Mouse (Mus musculus): ENCODE data around the gene Lrriq4. TPM values are rescaled to one million over a fixed set of nuclear protein-coding genes. Genes with fewer than 3 reads are reported as not detected.

The Lrriq4 gene
- not detected in 2 replicates for polyA plus RNA-seq (2015; fragmentation: Nextera tagmentation; extraction: Ambion mirVana)

DNA sequence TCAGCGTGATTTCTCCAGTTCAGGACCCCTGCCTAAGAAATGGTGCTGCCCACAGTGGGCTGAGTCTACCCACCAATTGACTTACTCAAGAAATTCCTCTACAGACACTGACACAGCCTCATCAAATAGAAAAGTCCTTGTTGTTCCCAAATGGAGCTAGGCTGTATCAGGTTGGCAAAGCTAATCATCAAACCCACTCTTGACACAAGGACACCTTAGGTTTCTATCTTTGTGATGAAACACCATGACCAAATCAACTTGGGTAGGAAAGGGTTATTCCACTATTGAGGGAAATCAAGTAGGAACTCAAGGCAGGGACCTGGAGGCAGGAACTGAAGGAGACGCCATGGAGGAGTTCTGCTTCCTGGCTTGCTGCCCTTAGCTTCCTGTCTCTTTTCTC is at the start of gene Lrriq4:
Lrriq4 (plus strand) TSS at position 301 of the 400 bp plus-strand sequence.
- Histone ChIP-seq H3K4me1 (peaks cover 12% of the 10 kb centered on the region), H3K4me2 (no peak within 1 kb of the TSS), H3K27me3 (replicated peaks) (peaks cover 15% of the 10 kb centered on the region), H3K36me3 (no peaks in the 10 kb centered on the region), H3K4me3 (no peak within 1 kb of the TSS), H3K9ac (no peak within 1 kb of the TSS), H3K9me3 (no peaks in the 10 kb centered on the region), H3K27ac (replicated peaks) (no peak within 1 kb of the TSS)
- WGBS = 60% methylated on average over 2 of the region's 2 CpGs
- ATAC-seq (ENCODE audit: extremely low read depth, insufficient number of reproducible peaks, low FRiP score, low TSS enrichment) = no peak

DNA sequence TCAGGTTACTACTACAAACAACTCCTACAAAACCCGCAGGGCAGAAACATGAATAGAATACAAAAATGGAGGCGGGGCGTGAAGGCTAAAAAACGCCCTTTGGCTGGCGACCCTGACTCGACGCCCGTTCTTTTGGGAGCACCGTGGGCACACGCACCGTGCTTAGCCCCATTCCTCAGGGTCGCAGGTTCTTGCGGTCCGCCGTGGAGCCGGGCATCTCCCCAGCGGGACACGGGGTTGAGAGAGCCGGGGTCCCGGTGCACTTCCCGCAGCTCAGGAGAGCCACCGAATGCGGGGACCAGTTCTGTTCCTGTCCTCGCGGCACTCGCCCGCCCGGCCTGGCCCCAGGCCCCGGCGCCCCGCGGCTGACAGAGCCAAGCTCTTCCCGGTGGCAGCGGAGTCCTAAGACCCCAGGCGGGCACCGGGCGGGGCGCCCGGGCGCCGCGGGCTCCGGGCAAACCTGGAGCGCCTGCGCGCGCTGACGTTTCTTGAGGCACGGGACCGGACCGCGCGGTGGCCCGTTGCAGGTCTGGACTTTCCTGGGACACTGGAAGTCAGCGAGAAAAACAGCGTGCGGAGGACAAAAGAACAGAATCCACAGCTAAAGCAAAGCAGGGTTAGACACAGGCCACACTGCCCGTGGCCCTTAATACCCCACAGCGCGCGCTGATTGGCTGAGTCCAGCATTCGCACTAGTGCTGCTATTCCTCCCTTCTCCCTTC is 49.0 kb upstream of the Lrriq4 start:
- peak overlapping the region; percentile 88 for H3K9ac ChIP-seq
- H3K27ac ChIP-seq (replicated peaks) = 0 out of 2 replicates have a peak overlapping the region, but pooled peaks have one; percentile 0
- no peaks in the 10 kb centered on the region for H3K36me3 ChIP-seq
- H3K4me3 ChIP-seq = peak overlapping the region; percentile 65
- H3K4me2 ChIP-seq = peak overlapping the region; percentile 71
- H3K4me1 ChIP-seq = peaks cover 17% of the 10 kb centered on the region
- peaks cover 20% of the 10 kb centered on the region for H3K27me3 ChIP-seq (replicated peaks)
- under 1% methylated on average over 62 of the region's 62 CpGs for WGBS
- H3K9me3 ChIP-seq = no peaks in the 10 kb centered on the region
- ATAC-seq (ENCODE audit: extremely low read depth, insufficient number of reproducible peaks, low FRiP score, low TSS enrichment) = 0 out of 2 replicates have a peak, but pooled peaks have one; percentile 20

DNA sequence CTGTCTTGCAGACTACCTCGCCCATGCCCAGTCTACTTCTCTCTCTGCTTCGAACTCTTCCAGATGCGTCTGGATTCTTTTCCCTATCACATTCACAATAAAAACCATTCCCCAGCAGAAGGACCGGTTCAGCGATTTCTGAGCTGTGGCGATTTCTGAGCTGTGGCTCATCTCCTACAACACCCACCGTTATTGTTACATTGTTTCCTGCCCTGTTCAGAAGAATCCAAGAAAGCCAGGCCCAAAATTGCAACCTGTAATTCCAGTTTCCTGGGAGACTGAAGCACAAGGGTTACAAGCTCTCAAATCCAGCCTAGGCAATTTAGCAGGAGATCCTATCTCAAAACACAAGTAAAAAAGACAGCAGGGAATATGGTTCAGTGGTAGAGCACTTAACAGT is 47.0 kb upstream of the Lrriq4 start:
- no peak overlapping the region for H3K4me3 ChIP-seq
- H3K4me1 ChIP-seq = peaks cover 17% of the 10 kb centered on the region
- no peak overlapping the region for H3K27ac ChIP-seq (replicated peaks)
- no peak for ATAC-seq (ENCODE audit: extremely low read depth, insufficient number of reproducible peaks, low FRiP score, low TSS enrichment)
- 74% methylated on average over 7 of the region's 7 CpGs for WGBS
- no peaks in the 10 kb centered on the region for H3K36me3 ChIP-seq
- H3K9ac ChIP-seq = no peak overlapping the region
- H3K4me2 ChIP-seq = no peak overlapping the region
- H3K27me3 ChIP-seq (replicated peaks) = peaks cover 20% of the 10 kb centered on the region
- no peaks in the 10 kb centered on the region for H3K9me3 ChIP-seq

DNA sequence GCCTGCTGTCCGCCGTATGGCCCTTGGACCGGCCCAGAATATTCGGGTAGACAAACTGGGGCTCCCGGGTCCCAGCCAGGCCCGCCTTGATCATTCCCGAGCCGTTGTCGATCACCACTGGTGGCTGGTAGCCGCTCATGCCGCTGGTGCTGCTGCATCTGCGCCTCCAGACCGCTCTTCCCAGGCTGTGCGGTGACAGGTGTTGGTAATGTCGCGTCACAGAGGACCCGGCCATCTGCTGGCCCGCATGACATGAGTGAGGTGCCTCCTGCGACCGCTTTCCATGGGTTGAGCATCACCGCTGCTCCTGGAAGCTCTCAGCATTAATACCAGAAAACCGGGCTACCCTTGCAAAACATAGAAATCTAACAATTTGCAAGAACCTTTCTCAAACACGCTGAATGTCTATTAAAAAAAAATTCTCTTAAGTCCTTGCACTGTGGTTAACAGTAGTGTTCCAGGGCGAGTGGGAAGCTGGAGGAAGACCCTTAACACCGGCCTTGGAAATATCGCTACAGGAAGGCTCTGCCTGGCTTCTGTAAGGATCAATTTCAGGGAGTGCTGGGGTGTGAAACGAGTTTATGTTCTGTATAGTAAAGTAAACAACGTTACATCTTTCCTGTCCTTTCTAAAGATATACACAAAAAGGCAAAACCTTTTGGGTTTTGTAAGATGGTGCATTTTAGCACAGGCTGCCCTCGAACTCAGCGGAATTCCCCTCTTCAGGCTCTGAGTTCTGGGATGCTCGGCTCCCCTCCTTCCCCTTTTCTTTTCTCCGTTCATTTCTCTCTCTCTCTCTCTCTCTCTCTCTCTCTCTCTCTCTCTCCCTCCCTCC is 44.4 kb upstream of the Lrriq4 start, which contains the start of gene Actrt3:
Actrt3 (minus strand) TSS at position 229 of the 835 bp plus-strand sequence.
- WGBS = 2% methylated on average over 32 of the region's 32 CpGs
- Histone ChIP-seq H3K9me3 (no peaks in the 10 kb centered on the region), H3K4me3 (peak within 1 kb of the TSS; percentile 94), H3K4me2 (peak within 1 kb of the TSS; percentile 80), H3K4me1 (peaks cover 23% of the 10 kb centered on the region), H3K36me3 (peaks cover 13% of the 10 kb centered on the region), H3K27ac (replicated peaks) (peak within 1 kb of the TSS; percentile 66), H3K27me3 (replicated peaks) (peaks cover 20% of the 10 kb centered on the region), H3K9ac (peak within 1 kb of the TSS; percentile 77)
- ATAC-seq (ENCODE audit: extremely low read depth, insufficient number of reproducible peaks, low FRiP score, low TSS enrichment) = no peak

DNA sequence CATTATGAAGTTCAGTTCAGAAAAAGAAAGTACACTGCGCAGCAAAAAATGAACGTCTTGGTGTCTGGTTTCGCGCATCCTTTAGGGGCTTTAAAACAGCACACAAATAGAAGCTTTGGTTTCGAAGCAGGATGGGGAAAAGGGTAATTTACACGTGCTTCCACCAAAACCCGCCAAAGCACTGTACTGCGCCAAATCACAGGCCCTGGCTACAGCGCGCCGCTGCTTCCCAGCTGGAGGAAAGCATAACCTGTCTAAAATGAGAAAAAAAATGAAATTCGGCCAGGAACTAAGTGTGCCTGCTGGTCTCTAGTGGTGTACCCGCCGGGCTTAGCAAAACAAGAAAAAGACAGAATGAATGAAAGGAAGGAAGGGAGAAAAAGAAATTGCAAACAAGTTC is 43.6 kb upstream of the Lrriq4 start:
- Histone ChIP-seq H3K4me1 (peaks cover 21% of the 10 kb centered on the region), H3K9ac (peak overlapping the region; percentile 77), H3K4me2 (peak overlapping the region; percentile 80), H3K27me3 (replicated peaks) (peaks cover 20% of the 10 kb centered on the region), H3K4me3 (peak overlapping the region; percentile 94), H3K9me3 (no peaks in the 10 kb centered on the region), H3K27ac (replicated peaks) (peak overlapping the region; percentile 66), H3K36me3 (peaks cover 18% of the 10 kb centered on the region)
- ATAC-seq (ENCODE audit: extremely low read depth, insufficient number of reproducible peaks, low FRiP score, low TSS enrichment) = no peak
- WGBS = under 1% methylated on average over 14 of the region's 14 CpGs

DNA sequence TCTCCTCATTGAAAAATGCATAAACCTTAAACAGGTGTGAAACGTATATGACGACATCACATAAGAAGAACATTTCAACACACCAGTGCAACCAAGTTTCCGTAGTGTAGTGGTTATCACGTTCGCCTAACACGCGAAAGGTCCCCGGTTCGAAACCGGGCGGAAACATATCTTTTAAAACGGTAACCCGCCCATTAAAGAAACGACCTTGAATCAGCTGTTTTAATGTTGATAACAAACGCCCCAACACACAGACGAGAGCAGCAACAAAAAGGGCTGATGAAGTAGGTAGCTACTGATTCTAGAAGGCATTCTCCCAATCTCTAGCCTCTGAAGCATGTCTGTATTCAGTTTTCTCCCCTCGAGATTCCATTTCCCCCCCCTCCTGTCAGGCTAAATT is 43.1 kb upstream of the Lrriq4 start:
- Histone ChIP-seq H3K4me3 (peak overlapping the region; percentile 94), H3K9ac (peak overlapping the region; percentile 77), H3K4me1 (peaks cover 18% of the 10 kb centered on the region), H3K36me3 (peaks cover 23% of the 10 kb centered on the region), H3K4me2 (peak overlapping the region; percentile 80), H3K27me3 (replicated peaks) (peaks cover 20% of the 10 kb centered on the region), H3K9me3 (no peaks in the 10 kb centered on the region), H3K27ac (replicated peaks) (peak overlapping the region; percentile 91)
- WGBS = under 1% methylated on average over 17 of the region's 17 CpGs
- no peak for ATAC-seq (ENCODE audit: extremely low read depth, insufficient number of reproducible peaks, low FRiP score, low TSS enrichment)

DNA sequence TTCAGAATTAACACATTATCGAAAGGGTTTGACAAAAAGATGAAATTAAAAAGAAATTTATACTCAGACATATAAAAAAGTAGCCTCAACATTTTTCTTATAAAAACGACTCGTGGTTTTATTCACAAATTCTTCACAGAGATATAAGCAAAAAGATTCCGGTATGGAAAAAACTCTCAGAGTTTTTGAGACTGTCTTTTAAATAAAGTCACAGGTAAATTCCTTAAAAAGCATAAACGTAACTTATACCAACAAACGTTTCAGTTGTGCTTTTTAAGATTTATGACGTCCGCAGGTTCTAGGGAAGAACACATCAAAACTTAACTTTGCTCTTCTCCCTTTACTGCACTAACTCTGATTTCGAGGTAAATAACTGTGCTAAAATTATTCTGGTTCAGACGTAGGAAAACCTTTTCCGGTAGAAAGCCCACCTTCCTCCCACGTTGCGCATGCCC is 42.7 kb upstream of the Lrriq4 start:
- peaks cover 27% of the 10 kb centered on the region for H3K36me3 ChIP-seq
- no peaks in the 10 kb centered on the region for H3K9me3 ChIP-seq
- H3K27me3 ChIP-seq (replicated peaks) = peaks cover 19% of the 10 kb centered on the region
- 1% methylated on average over 13 of the region's 13 CpGs for WGBS
- peaks cover 18% of the 10 kb centered on the region for H3K4me1 ChIP-seq
- peak; percentile 24; the same call in 1 of the 2 replicates for ATAC-seq (ENCODE audit: extremely low read depth, insufficient number of reproducible peaks, low FRiP score, low TSS enrichment)
- H3K4me2 ChIP-seq = peak overlapping the region; percentile 80
- H3K27ac ChIP-seq (replicated peaks) = peak overlapping the region; percentile 91
- H3K9ac ChIP-seq = peak overlapping the region; percentile 96
- peak overlapping the region; percentile 94 for H3K4me3 ChIP-seq

DNA sequence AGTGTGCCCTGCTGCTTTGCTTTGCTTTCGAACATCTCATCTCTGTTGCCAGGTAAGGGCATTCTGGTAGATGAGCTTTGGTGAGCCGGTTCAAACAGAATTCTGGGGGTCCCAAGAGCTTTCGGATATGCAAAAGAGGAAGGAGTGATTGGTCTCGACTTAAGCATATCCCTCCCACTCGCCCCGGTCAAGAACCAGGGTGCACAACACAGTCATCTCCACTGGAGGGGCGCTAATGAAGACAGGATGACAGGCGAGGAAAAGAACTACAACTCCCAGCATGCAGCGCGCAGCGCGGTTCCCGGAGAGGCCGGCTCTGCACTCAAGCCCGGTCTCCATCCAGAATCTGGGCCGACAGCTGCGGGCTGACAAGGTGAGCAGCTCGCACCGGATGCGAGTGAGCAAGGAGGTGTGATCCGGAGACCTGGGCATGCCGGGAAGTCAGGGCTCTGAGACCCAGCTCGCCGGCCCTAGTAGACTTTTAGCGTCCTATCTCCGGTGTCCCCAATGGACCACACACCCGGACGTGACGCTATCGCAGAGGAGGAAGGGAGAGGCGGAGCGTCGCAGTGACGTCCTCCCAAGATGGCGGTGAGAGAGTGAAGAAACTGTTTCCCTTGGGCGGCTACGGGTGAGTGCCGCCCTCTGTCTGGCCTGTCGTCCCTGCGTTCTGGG is 42.1 kb upstream of the Lrriq4 start, which contains the start of gene Mynn:
Mynn (plus strand) TSS at position 1 of the 675 bp plus-strand sequence.
- Histone ChIP-seq H3K36me3 (peaks cover 30% of the 10 kb centered on the region), H3K9ac (peak within 1 kb of the TSS; percentile 96), H3K4me3 (peak within 1 kb of the TSS; percentile 94), H3K4me1 (peaks cover 18% of the 10 kb centered on the region), H3K27ac (replicated peaks) (peak within 1 kb of the TSS; percentile 91), H3K4me2 (peak within 1 kb of the TSS; percentile 80), H3K9me3 (no peaks in the 10 kb centered on the region), H3K27me3 (replicated peaks) (peaks cover 18% of the 10 kb centered on the region)
- ATAC-seq (ENCODE audit: extremely low read depth, insufficient number of reproducible peaks, low FRiP score, low TSS enrichment) = peak; percentile 86
- WGBS = under 1% methylated on average over 40 of the region's 40 CpGs

DNA sequence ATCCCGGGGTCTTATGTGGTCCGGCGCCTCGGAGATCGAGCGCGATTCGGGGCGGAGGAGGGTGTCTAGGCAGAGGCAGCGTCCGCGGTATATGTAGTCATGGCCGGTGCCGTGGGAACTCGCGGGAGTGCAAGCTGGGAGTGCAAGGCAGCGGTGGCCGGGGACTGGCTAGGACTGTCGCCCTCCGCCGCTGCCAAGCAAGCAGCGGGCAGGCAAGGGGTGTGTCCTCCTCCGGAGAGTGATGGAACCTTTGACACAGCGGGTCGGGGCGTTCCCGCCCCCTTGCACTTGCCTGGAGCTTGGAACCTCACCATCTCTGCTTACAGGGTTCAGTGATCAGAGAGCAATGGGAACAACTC is 41.6 kb upstream of the Lrriq4 start:
- Histone ChIP-seq H3K9ac (peak overlapping the region; percentile 96), H3K36me3 (peaks cover 35% of the 10 kb centered on the region), H3K27me3 (replicated peaks) (peaks cover 15% of the 10 kb centered on the region), H3K4me1 (peaks cover 18% of the 10 kb centered on the region), H3K9me3 (no peaks in the 10 kb centered on the region), H3K4me3 (peak overlapping the region; percentile 94), H3K27ac (replicated peaks) (peak overlapping the region; percentile 91), H3K4me2 (peak overlapping the region; percentile 80)
- ATAC-seq (ENCODE audit: extremely low read depth, insufficient number of reproducible peaks, low FRiP score, low TSS enrichment) = peak; percentile 48
- 0% methylated on average over 15 of the region's 27 CpGs for WGBS

DNA sequence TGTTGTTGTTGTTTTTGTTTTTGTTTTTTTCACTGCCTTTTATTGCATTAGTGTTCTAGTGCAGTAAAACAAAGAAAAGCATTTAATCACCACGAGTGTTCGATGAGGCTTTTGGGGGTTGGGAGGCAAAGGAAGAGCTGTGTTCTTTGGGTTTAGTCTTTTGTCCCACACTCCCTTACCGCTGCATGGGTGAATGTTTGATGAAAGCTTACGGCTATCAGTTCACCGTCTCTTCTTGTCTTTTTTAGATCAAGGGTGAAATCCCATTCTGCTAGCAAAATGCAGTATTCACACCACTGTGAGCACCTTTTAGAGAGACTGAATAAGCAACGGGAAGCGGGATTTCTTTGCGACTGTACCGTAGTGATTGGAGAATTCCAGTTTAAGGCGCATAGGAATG is 41.1 kb upstream of the Lrriq4 start:
- Histone ChIP-seq H3K9me3 (no peaks in the 10 kb centered on the region), H3K9ac (peak overlapping the region; percentile 96), H3K36me3 (peaks cover 41% of the 10 kb centered on the region), H3K27me3 (replicated peaks) (peaks cover 9% of the 10 kb centered on the region), H3K4me1 (peaks cover 18% of the 10 kb centered on the region), H3K4me2 (peak overlapping the region; percentile 80), H3K4me3 (peak overlapping the region; percentile 94), H3K27ac (replicated peaks) (peak overlapping the region; percentile 91)
- ATAC-seq (ENCODE audit: extremely low read depth, insufficient number of reproducible peaks, low FRiP score, low TSS enrichment) = no peak
- WGBS = 49% methylated on average over 10 of the region's 10 CpGs

DNA sequence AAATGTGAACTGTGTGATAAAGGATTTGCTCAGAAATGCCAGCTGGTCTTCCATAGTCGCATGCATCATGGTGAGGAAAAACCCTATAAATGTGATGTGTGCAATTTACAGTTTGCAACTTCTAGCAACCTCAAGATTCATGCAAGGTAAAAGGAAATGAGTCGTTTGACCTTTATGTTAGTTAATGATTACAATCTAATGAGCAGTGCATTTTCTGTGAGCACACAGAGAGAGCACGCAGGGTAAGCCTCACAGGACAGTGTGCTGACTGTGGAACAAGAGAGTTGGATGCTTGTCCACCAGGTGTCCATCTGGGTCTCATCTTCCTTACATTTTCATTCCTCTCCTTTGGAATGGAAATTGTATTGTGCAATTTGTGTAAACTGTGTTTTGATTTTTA is 35.3 kb upstream of the Lrriq4 start:
- H3K4me3 ChIP-seq = no peak overlapping the region
- H3K4me2 ChIP-seq = no peak overlapping the region
- H3K27me3 ChIP-seq (replicated peaks) = no peaks in the 10 kb centered on the region
- no peak overlapping the region for H3K9ac ChIP-seq
- H3K36me3 ChIP-seq = peaks cover 83% of the 10 kb centered on the region
- H3K9me3 ChIP-seq = no peaks in the 10 kb centered on the region
- no peak for ATAC-seq (ENCODE audit: extremely low read depth, insufficient number of reproducible peaks, low FRiP score, low TSS enrichment)
- H3K4me1 ChIP-seq = no peaks in the 10 kb centered on the region
- 83% methylated on average over 3 of the region's 3 CpGs for WGBS
- H3K27ac ChIP-seq (replicated peaks) = no peak overlapping the region
